Mouse (Mus musculus): ENCODE results near the gene Rin3. TPM values are rescaled to one million over a fixed set of nuclear protein-coding genes. Genes with fewer than 3 reads are reported as not detected.

Gene Rin3
- total RNA-seq, 2 experiments from 2014 or later, result 6.7 to 7.9 TPM

Other genes starting within 250 kb of the Rin3 start
- not detected for gene Slc24a4, start 154.3 kb upstream of the Rin3 start, total RNA-seq (2021)
- gene Lgmn, start 156.8 kb downstream of the Rin3 start, total RNA-seq (2021), result 10 to 100 TPM; 26.2 to 27.7 TPM
- gene Golga5, start 186.1 kb downstream of the Rin3 start, total RNA-seq (2021), result 10 to 100 TPM; 19.6 to 24.5 TPM

Data from gastrocnemius, postnatal 36 days (tissue).